Mouse (Mus musculus): ENCODE measurements at regions not wholly inside any gene's neighbourhood (a gene's known extent, or its start where the extent isn't known, plus 50 kb on each side); places are given as distances from the start of the nearest gene placed in this dataset.
"Not testable (repeated sequence)": the region's sequence is repeated elsewhere in the genome, so short reads cannot be mapped to it uniquely, and the experiment has no call there.

- Histone ChIP-seq H3K4me2 (ENCODE audit: low read depth) (no peak overlapping the region), H3K4me3 (ENCODE audit: low read depth, low read length) (no peak overlapping the region), H3K36me3 (ENCODE audit: control insufficient read depth, insufficient read depth, low read length) (no peaks in the 10 kb centered on the region), H3K27me3 (ENCODE audit: control insufficient read depth, insufficient read depth, low read length) (no peaks in the 10 kb centered on the region), H3K27ac (ENCODE audit: low read depth, low read length) (no peak overlapping the region), H3K4me1 (ENCODE audit: control insufficient read depth, insufficient read depth, low read length) (no peaks in the 10 kb centered on the region), H3K9me3 (ENCODE audit: control insufficient read depth, low read length) (no peaks in the 10 kb centered on the region), H3K9ac (ENCODE audit: low read length) (no peak overlapping the region)
- DNase-seq (ENCODE audit: low spot score) (no peak), ATAC-seq (ENCODE audit: insufficient read depth, low FRiP score, low TSS enrichment) (no peak)
- 78% methylated on average over 12 of the region's 12 CpGs for WGBS
Observed at GRCm38 (mm10) chr12:25467789-25468188, 370.8 kb upstream of the Id2 start.

- not testable (repeated sequence) for H3K4me3 ChIP-seq (ENCODE audit: low read depth, low read length); H3K27me3 ChIP-seq (ENCODE audit: control insufficient read depth, insufficient read depth, low read length); DNase-seq (ENCODE audit: low spot score); ATAC-seq (ENCODE audit: insufficient read depth, low FRiP score, low TSS enrichment); H3K9ac ChIP-seq (ENCODE audit: low read length); H3K4me2 ChIP-seq (ENCODE audit: low read depth); H3K36me3 ChIP-seq (ENCODE audit: control insufficient read depth, insufficient read depth, low read length); H3K9me3 ChIP-seq (ENCODE audit: control insufficient read depth, low read length); H3K27ac ChIP-seq (ENCODE audit: low read depth, low read length); H3K4me1 ChIP-seq (ENCODE audit: control insufficient read depth, insufficient read depth, low read length)
- 91% methylated on average over 2 of the region's 2 CpGs for WGBS
Observed at GRCm38 (mm10) chr12:25462690-25463089, 365.8 kb upstream of the Id2 start.

- no peak overlapping the region for H3K4me2 ChIP-seq (ENCODE audit: low read depth)
- H3K9ac ChIP-seq (ENCODE audit: low read length) = no peak overlapping the region
- H3K27me3 ChIP-seq (ENCODE audit: control insufficient read depth, insufficient read depth, low read length) = no peaks in the 10 kb centered on the region
- WGBS = 91% methylated on average over 7 of the region's 7 CpGs
- DNase-seq (ENCODE audit: low spot score) = no peak
- H3K27ac ChIP-seq (ENCODE audit: low read depth, low read length) = no peak overlapping the region
- H3K9me3 ChIP-seq (ENCODE audit: control insufficient read depth, low read length) = no peaks in the 10 kb centered on the region
- H3K36me3 ChIP-seq (ENCODE audit: control insufficient read depth, insufficient read depth, low read length) = no peaks in the 10 kb centered on the region
- H3K4me3 ChIP-seq (ENCODE audit: low read depth, low read length) = no peak overlapping the region
- no peaks in the 10 kb centered on the region for H3K4me1 ChIP-seq (ENCODE audit: control insufficient read depth, insufficient read depth, low read length)
- no peak for ATAC-seq (ENCODE audit: insufficient read depth, low FRiP score, low TSS enrichment)
Observed at GRCm38 (mm10) chr12:25455281-25455989, 358.5 kb upstream of the Id2 start.

GRCm38 (mm10) chr12:25453356-25453755, 356.4 kb upstream of the Id2 start:
- Histone ChIP-seq H3K4me2 (ENCODE audit: low read depth) (no peak overlapping the region), H3K4me3 (ENCODE audit: low read depth, low read length) (no peak overlapping the region), H3K9ac (ENCODE audit: low read length) (no peak overlapping the region), H3K9me3 (ENCODE audit: control insufficient read depth, low read length) (no peaks in the 10 kb centered on the region), H3K27ac (ENCODE audit: low read depth, low read length) (no peak overlapping the region), H3K4me1 (ENCODE audit: control insufficient read depth, insufficient read depth, low read length) (no peaks in the 10 kb centered on the region), H3K27me3 (ENCODE audit: control insufficient read depth, insufficient read depth, low read length) (no peaks in the 10 kb centered on the region), H3K36me3 (ENCODE audit: control insufficient read depth, insufficient read depth, low read length) (no peaks in the 10 kb centered on the region)
- DNase-seq (ENCODE audit: low spot score) = no peak
- WGBS = 20% methylated on average over 3 of the region's 3 CpGs
- no peak for ATAC-seq (ENCODE audit: insufficient read depth, low FRiP score, low TSS enrichment)

GRCm38 (mm10) chr12:25451156-25451555, 354.2 kb upstream of the Id2 start:
- 87% methylated on average over 2 of the region's 2 CpGs for WGBS
- no peak for DNase-seq (ENCODE audit: low spot score)

GRCm38 (mm10) chr12:25444355-25444754, 347.4 kb upstream of the Id2 start:
- Histone ChIP-seq H3K9ac (ENCODE audit: low read length) (no peak overlapping the region), H3K27ac (ENCODE audit: low read depth, low read length) (no peak overlapping the region), H3K4me3 (ENCODE audit: low read depth, low read length) (no peak overlapping the region), H3K4me2 (ENCODE audit: low read depth) (no peak overlapping the region), H3K36me3 (ENCODE audit: control insufficient read depth, insufficient read depth, low read length) (no peaks in the 10 kb centered on the region), H3K4me1 (ENCODE audit: control insufficient read depth, insufficient read depth, low read length) (no peaks in the 10 kb centered on the region), H3K27me3 (ENCODE audit: control insufficient read depth, insufficient read depth, low read length) (no peaks in the 10 kb centered on the region), H3K9me3 (ENCODE audit: control insufficient read depth, low read length) (no peaks in the 10 kb centered on the region)
- DNase-seq (ENCODE audit: low spot score) = no peak
- no peak for ATAC-seq (ENCODE audit: insufficient read depth, low FRiP score, low TSS enrichment)
- WGBS = 63% methylated on average over 2 of the region's 2 CpGs

More at GRCm38 (mm10) chr12:25451156-25451555, 354.2 kb upstream of the Id2 start:
- no peak overlapping the region for H3K27ac ChIP-seq (ENCODE audit: low read depth, low read length)
- no peaks in the 10 kb centered on the region for H3K36me3 ChIP-seq (ENCODE audit: control insufficient read depth, insufficient read depth, low read length)
- no peak overlapping the region for H3K4me2 ChIP-seq (ENCODE audit: low read depth)
- H3K27me3 ChIP-seq (ENCODE audit: control insufficient read depth, insufficient read depth, low read length) = no peaks in the 10 kb centered on the region
- no peak for ATAC-seq (ENCODE audit: insufficient read depth, low FRiP score, low TSS enrichment)
- H3K4me1 ChIP-seq (ENCODE audit: control insufficient read depth, insufficient read depth, low read length) = no peaks in the 10 kb centered on the region
- H3K4me3 ChIP-seq (ENCODE audit: low read depth, low read length) = no peak overlapping the region
- no peak overlapping the region for H3K9ac ChIP-seq (ENCODE audit: low read length)
- H3K9me3 ChIP-seq (ENCODE audit: control insufficient read depth, low read length) = no peaks in the 10 kb centered on the region

- WGBS = 88% methylated on average over 7 of the region's 7 CpGs
- Histone ChIP-seq H3K4me3 (ENCODE audit: low read depth, low read length) (no peak overlapping the region), H3K27ac (ENCODE audit: low read depth, low read length) (no peak overlapping the region), H3K4me2 (ENCODE audit: low read depth) (no peak overlapping the region), H3K9me3 (ENCODE audit: control insufficient read depth, low read length) (no peaks in the 10 kb centered on the region), H3K4me1 (ENCODE audit: control insufficient read depth, insufficient read depth, low read length) (no peaks in the 10 kb centered on the region), H3K9ac (ENCODE audit: low read length) (no peak overlapping the region), H3K27me3 (ENCODE audit: control insufficient read depth, insufficient read depth, low read length) (no peaks in the 10 kb centered on the region), H3K36me3 (ENCODE audit: control insufficient read depth, insufficient read depth, low read length) (no peaks in the 10 kb centered on the region)
- DNase-seq (ENCODE audit: low spot score) = no peak
- no peak for ATAC-seq (ENCODE audit: insufficient read depth, low FRiP score, low TSS enrichment)
Observed at GRCm38 (mm10) chr12:25439029-25439551, 342.1 kb upstream of the Id2 start.

- no peaks in the 10 kb centered on the region for H3K27me3 ChIP-seq (ENCODE audit: control insufficient read depth, insufficient read depth, low read length)
- H3K9ac ChIP-seq (ENCODE audit: low read length) = no peak overlapping the region
- H3K4me1 ChIP-seq (ENCODE audit: control insufficient read depth, insufficient read depth, low read length) = no peaks in the 10 kb centered on the region
- H3K9me3 ChIP-seq (ENCODE audit: control insufficient read depth, low read length) = no peaks in the 10 kb centered on the region
- 50% methylated on average over 8 of the region's 8 CpGs for WGBS
- H3K36me3 ChIP-seq (ENCODE audit: control insufficient read depth, insufficient read depth, low read length) = no peaks in the 10 kb centered on the region
- no peak overlapping the region for H3K4me2 ChIP-seq (ENCODE audit: low read depth)
- DNase-seq (ENCODE audit: low spot score) (no peak), ATAC-seq (ENCODE audit: insufficient read depth, low FRiP score, low TSS enrichment) (no peak; the same call in 1 of the 2 replicates)
- no peak overlapping the region for H3K27ac ChIP-seq (ENCODE audit: low read depth, low read length)
- no peak overlapping the region for H3K4me3 ChIP-seq (ENCODE audit: low read depth, low read length)
Observed at GRCm38 (mm10) chr12:25438217-25439028, 341.5 kb upstream of the Id2 start.
